ENCODE assay signal across 9 mouse cellular contexts in genomic region chr5:74677399-74678338, GRCm38 (mm10). TPM values are rescaled to one million over a fixed set of nuclear protein-coding genes. Genes with fewer than 3 reads are reported as not detected.
DNase-seq lines count a peak whose midpoint lies in the region; ATAC-seq and TF ChIP-seq lines count a peak whose summit lies in the region.
"Had no signal": no experiment of that assay in that cellular context is flagged by ENCODE, and none has a peak within 500 bp of the region (broad histone marks: within the 10 kb centered on the region; RNA-seq: fewer than 3 reads in every experiment).

No protein-coding gene starts in this region.

- no peak overlapping the region for H3K4me2 ChIP-seq in heart, embryonic 13.5 days
- H3K4me2 ChIP-seq in forebrain, embryonic 12.5 days, result peak overlapping the region; percentile 21

- no peak for DNase-seq in heart, embryonic 10.5 days (ENCODE audit: low spot score)
- peak; percentile 45 for DNase-seq in layer of hippocampus, adult 9-10 months (ENCODE audit: low spot score)
- DNase-seq in kidney, adult 11 months, result no peak
- no peak for DNase-seq in lung, postnatal 10 days

- ATAC-seq in heart, embryonic 13.5 days (ENCODE audit: extremely low read depth, insufficient number of reproducible peaks, low FRiP score, low TSS enrichment), result no peak
- ATAC-seq in forebrain, embryonic 12.5 days (ENCODE audit: low FRiP score), result peak; percentile 69; the same call in 1 of the 2 replicates
- no peak for ATAC-seq in monocyte, adult 5-6 weeks (replicated peaks; ENCODE audit: insufficient number of reproducible peaks, low FRiP score, low TSS enrichment, poor library complexity, severe bottlenecking)

- no peak for TF ChIP-seq CTCF in olfactory bulb, adult 2 months (IDR thresholded peaks at IDR 0.05; ENCODE audit: insufficient read depth, low read depth, low read length)

- H3K9me3 ChIP-seq in heart, embryonic 13.5 days, result no peaks in the 10 kb centered on the region
- H3K9me3 ChIP-seq in heart, embryonic 10.5 days, result no peaks in the 10 kb centered on the region
- no peaks in the 10 kb centered on the region for H3K9me3 ChIP-seq in forebrain, embryonic 12.5 days
- H3K9me3 ChIP-seq: G1E had no signal

- WGBS in heart, embryonic 13.5 days, result 49% methylated on average over 19 of the region's 19 CpGs
- 68% methylated on average over 19 of the region's 19 CpGs for WGBS in heart, embryonic 10.5 days
- 64% methylated on average over 19 of the region's 19 CpGs for WGBS in forebrain, embryonic 12.5 days
- 25% methylated on average over 19 of the region's 19 CpGs for WGBS in olfactory bulb, adult 2 months

- H3K4me1 ChIP-seq in heart, embryonic 13.5 days, result peaks cover 27% of the 10 kb centered on the region
- peaks cover 14% of the 10 kb centered on the region; the same call in 1 of the 2 replicates for H3K4me1 ChIP-seq in heart, embryonic 10.5 days
- peaks cover 15% of the 10 kb centered on the region for H3K4me1 ChIP-seq in forebrain, embryonic 12.5 days
- H3K4me1 ChIP-seq in olfactory bulb, adult 2 months (ENCODE audit: control insufficient read depth, insufficient read depth, low read length), result peaks cover 6% of the 10 kb centered on the region

- 0 out of 2 replicates have a peak overlapping the region, but pooled peaks have one; percentile 30 for H3K9ac ChIP-seq in heart, embryonic 13.5 days
- H3K9ac ChIP-seq in forebrain, embryonic 12.5 days, result no peak overlapping the region; the same call in 1 of the 2 replicates

- peak; percentile 55; the same call in 1 of the 2 replicates for TF ChIP-seq POLR2A in olfactory bulb, adult 2 months (IDR thresholded peaks at IDR 0.05; ENCODE audit: insufficient read depth, low read depth, low read length)

- no peak overlapping the region for H3K4me3 ChIP-seq in heart, embryonic 13.5 days
- H3K4me3 ChIP-seq in heart, embryonic 10.5 days, result no peak overlapping the region
- H3K4me3 ChIP-seq in forebrain, embryonic 12.5 days (replicated peaks), result no peak overlapping the region
- peak overlapping the region; percentile 69 for H3K4me3 ChIP-seq in olfactory bulb, adult 2 months (ENCODE audit: insufficient read depth, low read depth, low read length)

- no peaks in the 10 kb centered on the region for H3K36me3 ChIP-seq in heart, embryonic 13.5 days
- H3K36me3 ChIP-seq in heart, embryonic 10.5 days, result no peaks in the 10 kb centered on the region
- no peaks in the 10 kb centered on the region for H3K36me3 ChIP-seq in forebrain, embryonic 12.5 days (replicated peaks)
- H3K36me3 ChIP-seq: G1E had no signal

- H3K27ac ChIP-seq in heart, embryonic 13.5 days (replicated peaks), result 0 out of 2 replicates have a peak overlapping the region, but pooled peaks have one; percentile 38
- H3K27ac ChIP-seq in heart, embryonic 10.5 days, result no peak overlapping the region
- peak overlapping the region; percentile 20; the same call in 1 of the 2 replicates for H3K27ac ChIP-seq in forebrain, embryonic 12.5 days
- H3K27ac ChIP-seq in olfactory bulb, adult 2 months (ENCODE audit: insufficient read depth, low read depth, low read length), result peak overlapping the region; percentile 70

- no peaks in the 10 kb centered on the region for H3K27me3 ChIP-seq in heart, embryonic 13.5 days (replicated peaks)
- H3K27me3 ChIP-seq in heart, embryonic 10.5 days (ENCODE audit: insufficient read depth, poor library complexity, severe bottlenecking), result no peaks in the 10 kb centered on the region
- H3K27me3 ChIP-seq in forebrain, embryonic 12.5 days, result no peaks in the 10 kb centered on the region

RNA-seq across cellular contexts. Expression of gene Lnx1, which starts 25.0 kb away (rescaled TPM):
- polyA plus RNA-seq in heart, embryonic 13.5 days (2015; fragmentation: Nextera tagmentation; extraction: Ambion mirVana), result 0.88 and 1.6 TPM in 2 replicates
- polyA plus RNA-seq in heart, embryonic 10.5 days (2016; fragmentation: Nextera tagmentation; extraction: Ambion mirVana), result 0.37 and 0.87 TPM in 2 replicates
- 0.80 and 0.83 TPM in 2 replicates for polyA plus RNA-seq in forebrain, embryonic 12.5 days (2016; fragmentation: Nextera tagmentation; extraction: Ambion mirVana)
- not detected in 2 replicates for polyA plus RNA-seq in olfactory bulb, adult 2 months (2012; ENCODE audit: insufficient read depth, insufficient read length, low replicate concordance, missing spikeins)
- 0.19 TPM in 1 of 3 replicates, not detected in the others for total RNA-seq in monocyte, adult 5-6 weeks (2017)
- polyA plus RNA-seq: G1E had no signal
